Mouse (Mus musculus) lung, postnatal 0 days (tissue): ENCODE results near the gene Ncf1.

Experiments used
- CTCF ChIP-seq: IDR thresholded peaks from 2 replicates; pipeline ENCODE4 v1.5.1; 2016; ENCODE audit warnings: antibody characterized with exemption, mild to moderate bottlenecking
- EP300 ChIP-seq: IDR thresholded peaks from 2 replicates; pipeline ENCODE4 v1.6.1; 2016; ENCODE audit warnings: antibody characterized with exemption, mild to moderate bottlenecking, control low read depth

DNA sequence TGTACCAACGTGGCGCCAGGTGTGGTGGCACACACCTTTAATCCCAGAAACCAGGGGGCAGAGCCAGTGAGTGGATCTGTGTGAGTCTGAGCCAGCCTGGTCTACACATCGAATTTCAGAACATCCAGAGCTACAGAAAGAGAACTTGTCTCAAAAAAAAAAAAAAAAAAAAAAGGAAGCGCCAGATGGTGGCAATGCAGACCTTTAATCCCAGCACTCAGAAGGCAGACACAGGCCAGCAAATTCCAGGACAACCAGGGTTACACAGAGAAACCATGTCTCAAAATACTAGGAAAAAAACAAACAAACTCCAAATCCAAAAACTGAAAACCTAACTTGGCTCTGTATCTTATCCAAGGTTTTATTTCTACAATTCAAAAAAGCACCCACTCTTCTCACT, 41.1 kb upstream of the Ncf1 start:
- TF ChIP-seq CTCF, result no peak
- TF ChIP-seq EP300, result no peak
